Mouse (Mus musculus): ENCODE results near the gene Slc35d2.

- TF ChIP-seq POLR2A (IDR thresholded peaks at IDR 0.05; ENCODE audit: low read depth, low read length), result no peak
- no peak for TF ChIP-seq CTCF (conservative IDR thresholded peaks at IDR 0.05; ENCODE audit: insufficient read depth, insufficient read length, low read depth, low read length)
These were observed 32.4 kb upstream of the Slc35d2 start, which contains the start of gene Habp4 for GRCm38 (mm10) chr13:64161548-64161915.

Data from kidney, adult 2 months (tissue).